Mouse (Mus musculus): ENCODE data around the gene Tob1. TPM values are rescaled to one million over a fixed set of nuclear protein-coding genes. Genes with fewer than 3 reads are reported as not detected.

Tob1 gene
- polyA plus RNA-seq, 1 experiment: 33.8 TPM

DNA sequence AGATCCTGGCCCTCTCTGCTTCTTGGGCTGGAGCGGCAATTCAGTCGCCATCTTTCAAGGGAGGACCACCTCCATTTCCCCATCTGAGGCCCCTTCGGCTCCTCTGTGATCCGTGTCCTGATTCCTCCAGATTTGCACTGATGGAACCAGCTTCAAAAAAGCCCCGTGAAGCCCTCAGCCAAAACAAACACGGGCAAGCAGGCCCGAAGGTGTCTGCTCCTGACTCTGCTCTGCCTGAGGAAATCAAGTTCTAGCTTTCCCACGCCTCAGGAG lies 35.5 kb downstream of the Tob1 start:
- no peak for TF ChIP-seq POLR2A (IDR thresholded peaks at IDR 0.05; ENCODE audit: extremely low read depth, insufficient read depth, low read length)
- Histone ChIP-seq H3K27ac (ENCODE audit: insufficient read depth, low read length) (no peak overlapping the region), H3K4me3 (ENCODE audit: insufficient read depth, low read length) (no peak overlapping the region), H3K4me1 (ENCODE audit: control insufficient read depth, insufficient read depth, low read length) (no peaks in the 10 kb centered on the region)

DNA sequence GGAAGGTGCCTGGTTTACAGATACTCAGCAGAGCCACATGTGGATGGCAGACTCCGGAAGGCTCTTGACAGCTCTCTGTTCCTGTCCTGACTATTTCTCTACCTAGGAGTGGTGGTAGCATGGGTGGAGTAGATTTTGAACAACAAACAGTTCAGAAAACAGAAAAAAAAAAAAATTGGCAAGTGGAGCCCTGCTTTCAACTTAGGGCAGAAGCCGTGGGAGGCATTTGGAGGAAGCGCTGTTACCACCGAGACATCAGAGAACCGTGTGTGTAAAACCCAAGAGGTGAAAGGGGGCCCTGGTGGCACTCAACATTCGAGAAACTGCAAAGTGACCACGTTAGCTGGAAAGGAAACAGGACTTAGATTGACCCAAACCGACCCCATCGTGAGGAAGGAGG lies 41.9 kb downstream of the Tob1 start:
- Histone ChIP-seq H3K4me3 (ENCODE audit: insufficient read depth, low read length) (no peak overlapping the region), H3K4me1 (ENCODE audit: control insufficient read depth, insufficient read depth, low read length) (no peaks in the 10 kb centered on the region), H3K27ac (ENCODE audit: insufficient read depth, low read length) (no peak overlapping the region)
- TF ChIP-seq CTCF (IDR thresholded peaks at IDR 0.05; ENCODE audit: extremely low read depth, insufficient read depth, low read length) (no peak), POLR2A (IDR thresholded peaks at IDR 0.05; ENCODE audit: extremely low read depth, insufficient read depth, low read length) (no peak)

DNA sequence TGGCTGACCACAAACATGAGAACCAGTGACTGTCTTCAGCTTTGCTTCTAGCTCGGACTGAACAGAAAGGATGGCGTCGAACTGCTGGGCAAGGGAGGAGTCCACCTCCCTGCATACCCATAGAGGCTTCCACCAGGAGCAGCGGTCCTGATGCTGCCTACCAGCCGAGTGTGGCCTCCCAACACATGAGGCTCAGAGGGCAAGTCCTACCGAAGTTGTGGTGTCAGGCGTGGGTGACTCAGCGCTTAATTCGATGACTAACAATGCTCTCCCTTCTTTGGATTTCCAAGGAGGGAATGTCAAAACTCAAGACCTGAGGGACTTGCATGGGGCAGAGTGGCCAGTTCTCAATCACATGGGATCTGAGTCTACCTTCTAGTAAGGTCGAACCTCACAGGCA lies 42.4 kb downstream of the Tob1 start:
- H3K4me1 ChIP-seq (ENCODE audit: control insufficient read depth, insufficient read depth, low read length): no peaks in the 10 kb centered on the region
- TF ChIP-seq POLR2A (IDR thresholded peaks at IDR 0.05; ENCODE audit: extremely low read depth, insufficient read depth, low read length): no peak
- TF ChIP-seq CTCF (IDR thresholded peaks at IDR 0.05; ENCODE audit: extremely low read depth, insufficient read depth, low read length): no peak
- H3K27ac ChIP-seq (ENCODE audit: insufficient read depth, low read length): no peak overlapping the region
- H3K4me3 ChIP-seq (ENCODE audit: insufficient read depth, low read length): no peak overlapping the region

DNA sequence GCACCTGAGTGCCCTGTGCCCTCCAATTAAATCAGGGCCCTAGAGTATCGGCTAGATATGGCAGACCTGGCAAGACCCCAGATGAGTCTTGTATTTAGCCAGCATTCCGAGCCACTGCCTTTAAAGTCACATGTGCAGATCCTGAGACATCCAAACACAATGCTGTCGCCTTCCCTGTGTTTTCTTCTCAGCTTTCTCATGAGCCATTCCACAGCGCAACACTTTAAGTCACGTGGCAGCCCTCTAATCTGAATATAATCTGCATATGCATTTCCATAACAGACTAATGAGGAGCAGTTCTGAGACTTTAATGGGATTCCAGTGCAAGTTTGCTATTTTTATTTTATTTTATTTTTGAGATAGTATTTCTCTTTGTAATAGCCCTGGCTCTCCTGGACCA lies 44.5 kb downstream of the Tob1 start:
- H3K4me3 ChIP-seq (ENCODE audit: insufficient read depth, low read length): no peak overlapping the region
- no peak overlapping the region for H3K27ac ChIP-seq (ENCODE audit: insufficient read depth, low read length)
- H3K4me1 ChIP-seq (ENCODE audit: control insufficient read depth, insufficient read depth, low read length): no peaks in the 10 kb centered on the region
- TF ChIP-seq POLR2A (IDR thresholded peaks at IDR 0.05; ENCODE audit: extremely low read depth, insufficient read depth, low read length) (no peak), CTCF (IDR thresholded peaks at IDR 0.05; ENCODE audit: extremely low read depth, insufficient read depth, low read length) (no peak)

DNA sequence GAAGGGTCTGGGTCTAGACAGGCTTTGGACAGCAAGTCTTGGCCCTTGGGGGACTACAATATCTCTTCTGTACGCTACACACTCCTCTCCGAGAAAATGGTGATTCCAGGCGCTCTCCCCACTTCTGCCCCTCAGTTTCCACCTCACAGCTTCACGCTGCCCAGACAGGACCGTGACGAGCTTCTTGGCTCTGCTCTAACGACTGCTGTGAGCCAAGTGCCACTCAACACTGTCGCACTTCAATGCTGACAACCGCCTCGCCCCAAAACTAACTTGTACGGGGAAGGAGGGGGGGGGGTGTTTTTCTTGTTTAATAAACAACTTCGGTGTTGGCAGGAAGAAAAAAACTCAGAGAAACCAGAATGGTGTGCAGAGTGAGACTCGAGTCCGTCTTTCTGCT lies 46.7 kb downstream of the Tob1 start:
- TF ChIP-seq CTCF (IDR thresholded peaks at IDR 0.05; ENCODE audit: extremely low read depth, insufficient read depth, low read length): no peak
- no peak for TF ChIP-seq POLR2A (IDR thresholded peaks at IDR 0.05; ENCODE audit: extremely low read depth, insufficient read depth, low read length)
- Histone ChIP-seq H3K27ac (ENCODE audit: insufficient read depth, low read length) (no peak overlapping the region), H3K4me3 (ENCODE audit: insufficient read depth, low read length) (no peak overlapping the region), H3K4me1 (ENCODE audit: control insufficient read depth, insufficient read depth, low read length) (no peaks in the 10 kb centered on the region)

DNA sequence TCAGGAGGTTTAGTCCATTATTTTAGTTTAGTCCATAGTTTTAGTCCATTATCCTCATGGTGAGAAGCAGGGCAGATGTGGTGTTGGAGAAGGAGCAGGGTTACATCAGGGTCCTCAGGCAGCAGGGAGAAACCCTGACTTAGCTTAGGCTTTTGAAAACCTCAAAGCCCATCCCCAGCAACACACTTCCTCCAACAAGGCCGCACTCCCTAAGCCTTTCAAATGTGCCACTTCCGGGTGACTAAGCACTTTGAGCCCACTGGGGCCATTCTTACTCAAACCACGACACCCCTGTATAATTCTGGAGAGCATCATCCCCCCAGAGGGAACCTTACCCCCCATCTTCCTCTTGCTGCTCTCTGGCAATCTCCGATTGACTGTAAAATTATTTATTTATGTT lies 48.6 kb downstream of the Tob1 start:
- TF ChIP-seq POLR2A (IDR thresholded peaks at IDR 0.05; ENCODE audit: extremely low read depth, insufficient read depth, low read length) (no peak), CTCF (IDR thresholded peaks at IDR 0.05; ENCODE audit: extremely low read depth, insufficient read depth, low read length) (no peak)
- Histone ChIP-seq H3K27ac (ENCODE audit: insufficient read depth, low read length) (no peak overlapping the region), H3K4me3 (ENCODE audit: insufficient read depth, low read length) (no peak overlapping the region), H3K4me1 (ENCODE audit: control insufficient read depth, insufficient read depth, low read length) (no peaks in the 10 kb centered on the region)

DNA sequence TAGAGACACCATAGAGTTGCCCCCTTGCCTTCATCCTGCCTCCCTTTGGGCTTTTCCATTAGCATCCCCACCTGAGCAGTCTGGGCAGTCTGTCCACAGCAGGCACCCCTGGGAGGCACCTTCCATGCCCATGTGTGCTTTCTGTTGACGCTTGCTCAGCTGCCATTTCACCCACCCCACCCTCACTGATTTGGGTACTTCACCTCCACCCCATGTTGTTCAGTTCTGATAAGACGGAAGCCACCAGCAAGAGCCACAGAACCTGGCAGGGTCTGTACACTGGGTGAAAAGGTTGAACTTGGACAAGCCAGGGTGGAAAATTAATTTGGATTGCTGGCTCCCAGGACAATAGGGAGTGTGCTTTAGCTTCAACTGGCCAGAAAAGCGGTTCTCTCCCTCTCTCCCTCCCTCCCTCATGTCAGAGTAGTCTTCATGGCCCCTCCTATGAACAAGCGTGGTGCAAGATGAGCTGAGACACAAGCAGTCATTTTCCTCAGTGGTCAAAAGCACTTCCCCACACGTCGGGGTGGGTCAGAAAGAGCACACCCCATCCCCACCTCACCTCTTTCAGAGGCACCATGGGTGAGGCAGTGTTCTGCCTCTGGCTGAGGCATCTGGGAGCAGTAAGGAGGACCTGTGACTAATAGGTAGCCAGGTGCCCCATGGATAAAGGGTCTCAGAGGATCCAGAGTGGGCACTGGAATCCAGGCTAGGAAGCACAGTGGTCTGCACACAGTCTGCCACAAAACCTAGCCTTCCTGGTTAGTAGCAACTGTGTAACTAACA lies 50.5 kb downstream of the Tob1 start:
- TF ChIP-seq CTCF (IDR thresholded peaks at IDR 0.05; ENCODE audit: extremely low read depth, insufficient read depth, low read length) (no peak), POLR2A (IDR thresholded peaks at IDR 0.05; ENCODE audit: extremely low read depth, insufficient read depth, low read length) (no peak)

More for the DNA sequence above, 50.5 kb downstream of the Tob1 start:
- H3K4me1 ChIP-seq (ENCODE audit: control insufficient read depth, insufficient read depth, low read length): peaks cover 4% of the 10 kb centered on the region
- no peak overlapping the region for H3K4me3 ChIP-seq (ENCODE audit: insufficient read depth, low read length)
- no peak overlapping the region for H3K27ac ChIP-seq (ENCODE audit: insufficient read depth, low read length)

Other genes starting within 250 kb of the Tob1 start
- 67.5 and 82.7 TPM in 2 replicates for gene Gm20390, start 243.2 kb upstream of the Tob1 start, polyA plus RNA-seq (2012; rRNA removed)
- 220 and 244 TPM in 2 replicates for gene Nme1, start 242.9 kb upstream of the Tob1 start, polyA plus RNA-seq (2012; rRNA removed)
- gene Spag9, start 215.4 kb upstream of the Tob1 start, polyA plus RNA-seq (2012; rRNA removed): 126 and 130 TPM in 2 replicates
- gene Wfikkn2, start 34.6 kb downstream of the Tob1 start, polyA plus RNA-seq (2012; rRNA removed): 1.1 and 1.3 TPM in 2 replicates
- not detected in 2 replicates for gene Gm21885, start 70.4 kb downstream of the Tob1 start, polyA plus RNA-seq (2012; rRNA removed)
- gene Luc7l3, start 110.5 kb downstream of the Tob1 start, polyA plus RNA-seq (2012; rRNA removed): 138 and 160 TPM in 2 replicates
- 160 and 165 TPM in 2 replicates for gene Ankrd40, start 116.5 kb downstream of the Tob1 start, polyA plus RNA-seq (2012; rRNA removed)
- 1.6 and 2.0 TPM in 2 replicates for gene Abcc3, start 181.5 kb downstream of the Tob1 start, polyA plus RNA-seq (2012; rRNA removed)

All from cortical plate, adult 2 months (tissue).